In the genomic region with DNA sequence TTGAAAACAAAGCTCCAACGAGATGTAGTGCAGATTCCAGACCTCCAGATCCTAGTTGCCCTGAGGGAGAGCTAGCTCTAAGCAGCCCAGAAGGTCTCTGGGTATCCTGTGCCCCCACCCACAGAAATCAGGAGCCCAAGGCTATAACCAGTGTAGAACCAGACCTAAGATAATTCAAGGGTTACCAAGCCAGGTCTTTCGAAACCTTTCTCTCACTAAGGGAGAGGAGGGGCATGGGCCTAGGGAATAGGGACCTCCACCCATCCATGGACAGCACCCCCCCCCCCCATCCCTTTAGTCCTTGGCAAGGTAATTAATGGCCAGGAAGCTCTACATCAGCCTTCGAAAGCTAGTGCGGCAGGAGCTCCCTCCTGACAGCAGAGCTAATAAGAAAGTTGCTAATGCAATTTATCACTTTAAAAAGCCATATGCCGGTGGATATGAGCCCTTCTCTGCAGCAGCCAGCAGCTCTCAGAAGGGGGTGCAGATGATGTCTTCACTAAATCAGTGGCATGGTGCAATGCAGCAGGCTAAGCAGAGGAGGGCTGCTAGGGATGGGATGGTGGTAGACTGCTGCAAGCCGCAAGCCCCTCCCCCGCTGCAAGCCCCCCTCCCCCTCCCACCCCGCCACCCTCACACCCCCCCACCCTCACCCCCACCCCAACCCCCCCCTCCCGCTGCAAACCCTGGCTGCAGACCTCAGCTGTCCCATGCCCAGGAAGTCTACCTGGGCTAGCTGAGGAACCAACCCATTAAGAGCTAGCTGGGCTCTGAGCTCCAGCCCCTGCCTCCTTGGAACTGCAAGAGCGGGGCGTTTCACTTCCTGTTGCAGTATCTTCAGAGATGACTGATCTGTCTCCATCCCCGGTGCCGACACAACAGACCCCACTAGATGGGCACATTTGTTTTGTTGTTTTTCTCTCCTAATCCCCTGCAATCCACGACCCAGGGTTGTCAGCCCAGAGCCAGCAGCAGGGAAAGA, we compare ENCODE assay signal across 9 mouse cellular contexts. TPM values are rescaled to one million over a fixed set of nuclear protein-coding genes. Genes with fewer than 3 reads are reported as not detected.
DNase-seq lines count a peak whose midpoint lies in the region; ATAC-seq and TF ChIP-seq lines count a peak whose summit lies in the region.
"Had no signal": no experiment of that assay in that cellular context is flagged by ENCODE, and none has a peak within 500 bp of the region (broad histone marks: within the 10 kb centered on the region; RNA-seq: fewer than 3 reads in every experiment).

No protein-coding gene starts in this region.

- no peak for DNase-seq in heart, postnatal 4 days
- peak; percentile 30 for DNase-seq in MEL (ENCODE audit: low read depth, low spot score)
- DNase-seq in cerebellum, adult 9-10 months = no peak
- no peak for DNase-seq in retina, embryonic 14.5 days (ENCODE audit: low spot score)
- DNase-seq in cerebellum, postnatal 4 days (ENCODE audit: low spot score in 2 of 2) = no peak

- TF ChIP-seq POLR2A in MEL (IDR thresholded peaks at IDR 0.05; ENCODE audit: control insufficient read depth in 1 of 2, insufficient read depth in 1 of 2, low read depth in 1 of 2, low read length in 2 of 2, poor library complexity in 1 of 2) = no peak

- H3K27me3 ChIP-seq in heart, embryonic 16.5 days (ENCODE audit: control insufficient read depth, insufficient read depth, low read length) = 0 out of 2 replicates have a peak, but pooled peaks cover 2% of the 10 kb centered on the region
- no peaks in the 10 kb centered on the region; a peak in 1 of 4 replicates for H3K27me3 ChIP-seq in MEL (ENCODE audit: control insufficient read depth in 1 of 2, insufficient read depth in 2 of 2, low read length in 2 of 2)
- peaks cover 4% of the 10 kb centered on the region; the same call in 1 of the 2 replicates for H3K27me3 ChIP-seq in hindbrain, embryonic 12.5 days
- H3K27me3 ChIP-seq in midbrain, embryonic 16.5 days (ENCODE audit: control insufficient read depth, insufficient read depth, low read depth, low read length) = no peaks in the 10 kb centered on the region

- 0 out of 2 replicates have a peak overlapping the region, but pooled peaks have one; percentile 0 for H3K27ac ChIP-seq in heart, embryonic 16.5 days (ENCODE audit: low read length)
- H3K27ac ChIP-seq in MEL (ENCODE audit: control insufficient read depth, low read depth, low read length) = no peak overlapping the region
- H3K27ac ChIP-seq in hindbrain, embryonic 12.5 days = peak overlapping the region; percentile 35; the same call in 1 of the 2 replicates
- no peak overlapping the region for H3K27ac ChIP-seq in midbrain, embryonic 16.5 days (ENCODE audit: low read length)
- H3K27ac ChIP-seq: midbrain, embryonic 12.5 days had no signal

- no peak for TF ChIP-seq CTCF in MEL (IDR thresholded peaks at IDR 0.05 in 2 of 3, conservative IDR thresholded peaks at IDR 0.05 in 1 of 3; ENCODE audit: control insufficient read depth in 1 of 3, insufficient read depth in 1 of 3, low read depth in 2 of 3, low read length in 3 of 3, poor library complexity in 1 of 3, severe bottlenecking in 1 of 3)

- TF ChIP-seq RAD21 in MEL (IDR thresholded peaks at IDR 0.05; ENCODE audit: low read depth, low read length) = no peak

- no peak for TF ChIP-seq EP300 in MEL (IDR thresholded peaks at IDR 0.05; ENCODE audit: low read depth in 1 of 2, low read length in 2 of 2)

- H3K9me3 ChIP-seq in heart, embryonic 16.5 days (replicated peaks; ENCODE audit: control insufficient read depth, low read length) = no peaks in the 10 kb centered on the region
- no peaks in the 10 kb centered on the region for H3K9me3 ChIP-seq in MEL (replicated peaks; ENCODE audit: insufficient read depth, low read length)
- no peaks in the 10 kb centered on the region for H3K9me3 ChIP-seq in hindbrain, embryonic 12.5 days (replicated peaks)
- no peaks in the 10 kb centered on the region for H3K9me3 ChIP-seq in midbrain, embryonic 16.5 days (replicated peaks; ENCODE audit: control insufficient read depth, low read length, poor library complexity, severe bottlenecking)
- H3K9me3 ChIP-seq: midbrain, embryonic 12.5 days had no signal

- H3K4me2 ChIP-seq in heart, embryonic 16.5 days (ENCODE audit: low read depth, low read length) = peak overlapping the region; percentile 1; the same call in 1 of the 2 replicates
- peak overlapping the region; percentile 17; the same call in 1 of the 2 replicates for H3K4me2 ChIP-seq in hindbrain, embryonic 12.5 days (replicated peaks)
- H3K4me2 ChIP-seq in midbrain, embryonic 16.5 days (ENCODE audit: low read length) = no peak overlapping the region
- H3K4me2 ChIP-seq: midbrain, embryonic 12.5 days had no signal

- 19% methylated on average over 14 of the region's 14 CpGs for WGBS in heart, embryonic 16.5 days
- 18% methylated on average over 13 of the region's 14 CpGs for WGBS in hindbrain, embryonic 12.5 days
- 19% methylated on average over 12 of the region's 14 CpGs for WGBS in midbrain, embryonic 16.5 days

- no peak overlapping the region for H3K9ac ChIP-seq in heart, embryonic 16.5 days (ENCODE audit: low read length)
- peak overlapping the region; percentile 15; the same call in 1 of the 2 replicates for H3K9ac ChIP-seq in MEL (ENCODE audit: control insufficient read depth, low read depth, low read length, poor library complexity, severe bottlenecking)
- no peak overlapping the region for H3K9ac ChIP-seq in hindbrain, embryonic 12.5 days
- no peak overlapping the region for H3K9ac ChIP-seq in midbrain, embryonic 16.5 days (ENCODE audit: low read depth, low read length)
- H3K9ac ChIP-seq: midbrain, embryonic 12.5 days had no signal

- H3K4me1 ChIP-seq in heart, embryonic 16.5 days (ENCODE audit: control insufficient read depth, insufficient read depth, low read length) = peaks cover 12% of the 10 kb centered on the region
- H3K4me1 ChIP-seq in MEL (ENCODE audit: control insufficient read depth in 1 of 2, insufficient read depth in 2 of 2, low read length in 2 of 2) = peaks cover 0 to 4% of the 10 kb centered on the region in 2 experiments; a peak in 1 of 4 replicates
- peaks cover 18% of the 10 kb centered on the region for H3K4me1 ChIP-seq in hindbrain, embryonic 12.5 days
- H3K4me1 ChIP-seq in midbrain, embryonic 16.5 days (ENCODE audit: control insufficient read depth, insufficient read depth, low read length) = peaks cover 19% of the 10 kb centered on the region

- no peaks in the 10 kb centered on the region for H3K79me2 ChIP-seq in MEL (ENCODE audit: control insufficient read depth, insufficient read depth, low read length, poor library complexity)

- ATAC-seq in heart, embryonic 16.5 days (replicated peaks; ENCODE audit: extremely low read depth, insufficient read depth, low FRiP score) = no peak
- ATAC-seq in hindbrain, embryonic 12.5 days (ENCODE audit: low FRiP score) = peak; percentile 73
- peak; percentile 78; the same call in 1 of the 2 replicates for ATAC-seq in midbrain, embryonic 16.5 days

- H3K36me3 ChIP-seq in heart, embryonic 16.5 days (ENCODE audit: control insufficient read depth, insufficient read depth) = no peaks in the 10 kb centered on the region
- no peaks in the 10 kb centered on the region for H3K36me3 ChIP-seq in MEL (ENCODE audit: control insufficient read depth in 1 of 2, insufficient read depth in 2 of 2, low read length in 2 of 2)
- H3K36me3 ChIP-seq in hindbrain, embryonic 12.5 days = no peaks in the 10 kb centered on the region
- H3K36me3 ChIP-seq in midbrain, embryonic 16.5 days (ENCODE audit: control insufficient read depth, insufficient read depth, low read length) = no peaks in the 10 kb centered on the region
- H3K36me3 ChIP-seq: midbrain, embryonic 12.5 days had no signal

- H3K4me3 ChIP-seq in heart, embryonic 16.5 days (ENCODE audit: low read length) = no peak overlapping the region
- H3K4me3 ChIP-seq in MEL (ENCODE audit: control insufficient read depth in 1 of 2, insufficient read depth in 1 of 2, low read depth in 2 of 2, low read length in 2 of 2) = peak overlapping the region; percentile 37 to 48; a peak in 3 of 4 replicates
- no peak overlapping the region for H3K4me3 ChIP-seq in hindbrain, embryonic 12.5 days
- no peak overlapping the region for H3K4me3 ChIP-seq in midbrain, embryonic 16.5 days (ENCODE audit: low read depth, low read length)
- H3K4me3 ChIP-seq: midbrain, embryonic 12.5 days had no signal

TF ChIP-seq in MEL, 35 proteins besides CTCF, POLR2A, EP300 and RAD21:
- TF ChIP-seq USF1 (IDR thresholded peaks at IDR 0.05; ENCODE audit: low read depth, low read length) = no peak
- no peak for TF ChIP-seq MYB (IDR thresholded peaks at IDR 0.05; ENCODE audit: low read depth, low read length)
- no peak for TF ChIP-seq ETS1 (IDR thresholded peaks at IDR 0.05; ENCODE audit: low read depth, low read length)
- TF ChIP-seq GABPA (IDR thresholded peaks at IDR 0.05; ENCODE audit: low read depth, low read length) = no peak
- TF ChIP-seq ZMIZ1 (IDR thresholded peaks at IDR 0.05; ENCODE audit: low read depth, low read length) = no peak
- no peak for TF ChIP-seq ELF1 (IDR thresholded peaks at IDR 0.05; ENCODE audit: low read depth, low read length)
TF ChIP-seq in MEL: peak in this region for 0.

RNA-seq across cellular contexts. Expression of a gene that starts 55.9 kb away (rescaled TPM):
- 540 and 580 TPM in 2 replicates for polyA plus RNA-seq in heart, embryonic 16.5 days (2015; fragmentation: Nextera tagmentation; extraction: Ambion mirVana)
- total RNA-seq in heart, postnatal 4 days (2021) = 100 to 1,000 TPM; 289 to 299 TPM
- 208 and 253 TPM in 2 replicates for total RNA-seq in MEL (2012; rRNA removed)
- 100 to 1,000 TPM; 126 to 321 TPM for polyA plus RNA-seq in MEL (2012; ENCODE audit: insufficient read depth in 1 of 2, insufficient read length in 2 of 2, low read depth in 1 of 2, low replicate concordance in 2 of 2, missing spikeins in 1 of 2)
- 1,282 and 1,370 TPM in 2 replicates for polyA plus RNA-seq in hindbrain, embryonic 12.5 days (2016; fragmentation: Nextera tagmentation; extraction: Ambion mirVana)
- 2,230 and 2,642 TPM in 2 replicates for polyA plus RNA-seq in midbrain, embryonic 16.5 days (2015; fragmentation: Nextera tagmentation; extraction: Ambion mirVana)

Comparison
In these comparisons a context has a peak if more than half of its experiments do, and no peak if none do; other contexts are left out.
1. H3K27ac ChIP-seq: peak in heart, embryonic 16.5 days (single experiment) and hindbrain, embryonic 12.5 days (single experiment); none in MEL (single experiment) and midbrain, embryonic 16.5 days (single experiment).
2. H3K4me3 ChIP-seq: peak in MEL (2 of 2); none in heart, embryonic 16.5 days (single experiment), hindbrain, embryonic 12.5 days (single experiment) and midbrain, embryonic 16.5 days (single experiment).